Mouse (Mus musculus) layer of hippocampus, adult 18-20 months (tissue): ENCODE measurements around the gene Smad6. TPM values are rescaled to one million over a fixed set of nuclear protein-coding genes. Genes with fewer than 3 reads are reported as not detected.

Experiments used
- DNase-seq, 2 experiments: peaks; one replicate each; pipeline ENCODE4 v3.0.0; 2022; ENCODE audit warnings: low spot score in 2 of 2
- long read RNA-seq: library from polyadenylated mRNA; stranded (forward); transcript quantifications from one replicate; pipeline ENCODE4 v2.0.0, GENCODE M21; 2021
- total RNA-seq, 2 experiments: library from RNA; stranded (reverse); gene quantifications; 2 replicates each; pipeline ENCODE4 v1.2.3; 2021

The Smad6 gene
- total RNA-seq = 1 to 10 TPM; 1.3 to 2.5 TPM
- long read RNA-seq, partial matches to known transcripts = 0 of 1 reads
- long read RNA-seq, other reads (novel, unspliced or antisense) = 0 of 1 reads

GRCm38 (mm10) chr9:64021853-64022561 lies at the start of gene Smad6:
Gene Smad6 (minus strand): TSS chr9:64022059.
- DNase-seq = peak; percentile 47 to 69

DNA sequence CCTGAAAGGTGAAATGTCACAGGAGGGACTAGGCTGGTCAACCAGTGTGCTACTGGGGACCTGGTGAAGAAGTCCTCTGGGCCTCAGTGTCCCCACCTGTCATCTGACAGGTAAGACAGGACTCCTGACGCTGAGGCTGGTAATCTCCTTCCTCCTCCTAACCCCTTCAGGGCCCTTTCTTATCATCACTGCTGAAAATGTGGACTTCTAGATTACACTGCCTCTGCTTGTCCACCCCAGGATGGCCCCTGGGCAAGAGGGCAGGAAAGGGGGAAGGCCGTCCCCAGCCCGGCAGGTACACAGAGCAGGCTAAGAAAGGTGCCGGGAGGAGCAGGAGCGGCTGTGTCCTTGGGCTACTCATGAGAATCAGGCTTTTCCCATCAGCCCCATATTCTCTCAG lies 48.8 kb upstream of the Smad6 start:
- no peak for DNase-seq

DNA sequence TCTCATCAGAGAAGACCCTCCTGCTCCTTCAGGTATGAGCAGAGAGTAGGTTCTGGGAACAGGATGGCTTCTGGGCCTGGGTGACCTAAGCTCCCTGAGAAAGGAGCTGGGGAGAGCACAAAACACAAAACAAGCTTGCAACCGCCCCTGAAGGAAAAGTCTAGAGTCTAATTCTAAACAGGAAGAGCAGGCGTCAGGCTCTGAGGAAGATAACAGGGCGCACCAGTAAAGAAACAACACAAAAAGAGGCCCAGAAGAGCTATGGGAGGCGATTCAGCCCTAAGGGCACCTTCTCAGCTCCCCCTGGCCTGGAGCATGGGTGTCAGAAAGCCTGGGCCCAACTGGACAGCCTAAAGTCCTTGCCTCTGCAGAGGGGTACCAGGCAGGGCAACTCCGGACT lies 47.3 kb upstream of the Smad6 start:
- no peak for DNase-seq

DNA sequence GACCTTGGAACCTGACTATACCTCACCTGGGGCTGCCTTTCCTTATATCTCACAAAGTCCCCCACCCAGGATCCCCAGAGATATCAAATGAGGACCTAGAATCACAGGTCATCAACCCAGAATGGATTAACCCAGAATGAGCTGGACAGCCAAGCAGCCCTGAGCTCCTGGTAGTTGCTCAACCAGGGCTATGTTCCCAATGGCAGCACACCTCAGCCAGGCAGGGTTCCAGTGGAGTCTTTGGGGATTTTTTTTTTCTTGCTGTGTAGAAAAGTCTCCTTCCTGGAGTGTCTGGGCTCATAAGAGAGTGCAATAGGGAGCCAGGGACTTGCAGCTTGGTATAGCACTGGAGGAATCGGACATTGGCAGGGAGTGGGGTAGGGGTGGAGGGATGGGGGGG lies 46.7 kb upstream of the Smad6 start:
- DNase-seq = no peak

DNA sequence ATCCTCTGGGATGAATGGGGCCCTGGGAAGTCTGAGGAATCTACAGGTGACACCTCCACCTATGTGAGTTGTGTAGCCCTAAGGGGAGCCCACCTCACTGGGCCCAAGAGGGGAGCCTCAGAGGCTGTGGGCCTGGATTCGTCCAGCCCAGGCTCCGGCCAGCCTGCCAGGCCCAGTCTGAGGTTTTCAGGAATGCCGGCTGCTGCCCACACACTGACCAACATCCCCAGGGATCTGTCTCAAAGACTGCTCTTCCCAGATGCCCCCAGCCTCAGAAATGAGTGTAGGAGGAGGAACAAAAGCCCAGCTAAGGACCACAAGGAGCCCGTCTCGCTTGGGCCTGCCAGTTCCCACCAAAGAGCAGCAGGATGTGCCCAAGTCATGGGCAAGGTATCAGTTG lies 45.9 kb upstream of the Smad6 start:
- no peak for DNase-seq

DNA sequence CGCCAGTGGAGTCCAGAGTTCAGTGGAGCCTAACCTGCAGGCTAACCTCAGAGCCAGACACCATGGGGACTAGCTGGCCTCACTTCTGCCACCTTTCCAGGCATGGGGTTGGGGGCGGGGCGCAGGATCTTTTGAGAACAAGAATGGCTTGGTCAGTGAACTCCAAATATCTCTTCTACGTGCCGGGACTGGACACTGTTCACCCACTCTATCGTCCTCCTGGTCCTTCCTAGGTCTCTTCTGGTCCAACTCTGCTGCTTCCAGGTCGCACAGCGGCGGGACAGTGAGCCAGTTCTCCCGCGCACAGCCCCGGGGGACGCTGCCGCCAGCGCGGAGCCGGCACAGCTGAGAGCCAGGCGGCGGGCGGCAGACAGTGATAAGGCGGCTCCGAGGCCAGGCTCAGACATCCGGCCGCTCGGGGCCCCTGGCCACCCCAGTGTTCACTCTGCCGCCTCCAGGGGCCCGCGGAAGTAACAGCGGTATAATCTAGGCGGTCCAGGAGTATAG lies 38.2 kb upstream of the Smad6 start:
- no peak for DNase-seq

- DNase-seq = no peak
These were observed 36.2 kb upstream of the Smad6 start for GRCm38 (mm10) chr9:64057903-64058650.

GRCm38 (mm10) chr9:64055162-64055561 lies 33.3 kb upstream of the Smad6 start:
- no peak for DNase-seq

GRCm38 (mm10) chr9:64053786-64054185 lies 31.9 kb upstream of the Smad6 start:
- DNase-seq = no peak

DNA sequence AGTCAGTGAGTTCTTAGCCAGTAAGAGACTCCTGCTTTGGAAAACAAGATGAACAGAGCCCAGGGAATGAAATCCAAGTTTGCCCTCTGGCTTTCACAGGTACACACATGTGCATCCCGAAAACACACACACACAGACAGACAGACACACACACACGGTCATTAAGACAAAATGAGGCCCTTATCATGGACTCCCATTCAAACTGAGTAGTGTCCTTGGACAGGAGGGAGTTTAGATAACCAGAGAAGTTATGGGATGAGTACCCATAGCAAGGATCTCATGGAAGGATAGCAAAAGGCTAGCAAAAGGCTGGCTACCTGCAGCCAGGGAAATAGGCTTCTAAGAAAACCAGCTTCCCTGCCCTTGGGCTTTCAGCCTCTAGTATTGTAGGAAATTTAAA lies 29.4 kb upstream of the Smad6 start:
- DNase-seq = no peak

DNA sequence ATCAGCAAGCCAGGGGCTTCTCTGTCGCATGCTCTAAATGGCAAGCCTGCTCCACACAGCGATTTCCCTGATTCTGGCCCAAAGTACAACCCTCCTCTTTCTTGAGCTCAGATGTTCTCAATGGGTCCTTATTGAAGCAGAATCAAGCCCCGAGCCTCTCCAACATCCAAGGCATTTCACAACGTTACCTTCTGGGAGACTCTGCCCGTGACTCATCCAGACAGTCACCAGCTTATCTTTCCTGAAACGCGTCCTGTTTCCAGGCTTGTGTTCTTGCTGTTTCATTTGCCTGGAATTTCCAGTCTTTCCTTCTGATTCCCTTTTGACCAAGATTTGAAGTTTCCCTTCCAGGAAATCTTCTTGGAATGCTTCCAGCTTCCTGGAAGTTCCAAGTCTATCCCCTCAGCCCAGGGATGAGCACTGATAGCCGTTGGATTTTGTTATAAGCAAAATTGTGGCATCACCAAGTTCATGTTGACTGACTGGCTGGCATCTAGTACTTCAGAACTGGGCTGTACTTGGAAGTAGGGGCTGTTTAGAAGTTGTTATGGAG lies 28.7 kb upstream of the Smad6 start:
- DNase-seq = no peak

DNA sequence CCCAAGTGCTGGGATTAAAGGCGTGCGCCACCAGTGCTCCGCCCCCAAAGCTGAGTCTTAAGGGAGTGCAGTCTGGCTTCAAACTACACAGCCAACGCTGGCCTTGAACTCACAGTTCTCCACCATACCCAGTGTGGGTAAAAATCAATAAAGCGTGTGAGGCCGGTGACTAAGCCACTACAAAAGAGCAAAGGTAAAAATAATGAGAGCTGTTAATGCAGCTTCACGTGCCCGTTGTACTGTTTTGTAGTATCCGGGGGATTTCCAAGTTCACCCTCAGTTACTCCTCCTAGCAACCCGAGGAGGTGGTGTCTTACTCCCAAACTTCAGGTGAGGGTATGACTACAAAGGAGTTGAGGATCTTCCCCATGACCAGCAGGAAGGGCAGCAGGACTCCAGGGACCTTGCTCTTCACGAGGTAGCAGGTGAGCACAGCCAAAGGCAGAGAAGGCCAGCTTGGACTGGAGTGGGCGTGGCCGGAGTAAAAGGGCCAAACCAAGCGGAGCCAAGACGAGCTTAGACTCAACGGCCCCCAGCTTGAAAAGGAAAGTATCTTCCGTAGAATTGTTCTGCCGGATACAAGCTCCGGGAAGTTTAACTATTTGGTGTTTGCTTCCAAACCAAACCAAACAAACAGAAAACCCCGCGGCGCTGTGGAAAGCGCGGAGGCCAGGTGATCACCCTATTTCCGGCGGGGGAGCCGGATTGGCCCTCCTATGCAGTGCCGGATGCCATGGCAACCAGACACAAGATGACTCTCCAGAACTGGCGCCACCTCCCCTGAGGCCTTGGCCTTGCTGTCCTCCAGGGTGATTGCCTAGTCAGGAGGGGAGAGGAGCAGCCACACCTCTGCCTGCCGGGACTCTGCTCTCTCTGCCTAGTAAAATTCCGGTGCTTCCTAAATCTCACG lies 27.9 kb upstream of the Smad6 start:
- DNase-seq = peak; percentile 6 to 33

- no peak for DNase-seq
These were observed 23.4 kb upstream of the Smad6 start for GRCm38 (mm10) chr9:64045117-64045890.

GRCm38 (mm10) chr9:64044343-64044742 lies 22.5 kb upstream of the Smad6 start:
- no peak for DNase-seq

GRCm38 (mm10) chr9:64042911-64043310 lies 21.1 kb upstream of the Smad6 start:
- DNase-seq = no peak

- no peak for DNase-seq
These were observed 20.4 kb upstream of the Smad6 start for GRCm38 (mm10) chr9:64042216-64042615.

DNA sequence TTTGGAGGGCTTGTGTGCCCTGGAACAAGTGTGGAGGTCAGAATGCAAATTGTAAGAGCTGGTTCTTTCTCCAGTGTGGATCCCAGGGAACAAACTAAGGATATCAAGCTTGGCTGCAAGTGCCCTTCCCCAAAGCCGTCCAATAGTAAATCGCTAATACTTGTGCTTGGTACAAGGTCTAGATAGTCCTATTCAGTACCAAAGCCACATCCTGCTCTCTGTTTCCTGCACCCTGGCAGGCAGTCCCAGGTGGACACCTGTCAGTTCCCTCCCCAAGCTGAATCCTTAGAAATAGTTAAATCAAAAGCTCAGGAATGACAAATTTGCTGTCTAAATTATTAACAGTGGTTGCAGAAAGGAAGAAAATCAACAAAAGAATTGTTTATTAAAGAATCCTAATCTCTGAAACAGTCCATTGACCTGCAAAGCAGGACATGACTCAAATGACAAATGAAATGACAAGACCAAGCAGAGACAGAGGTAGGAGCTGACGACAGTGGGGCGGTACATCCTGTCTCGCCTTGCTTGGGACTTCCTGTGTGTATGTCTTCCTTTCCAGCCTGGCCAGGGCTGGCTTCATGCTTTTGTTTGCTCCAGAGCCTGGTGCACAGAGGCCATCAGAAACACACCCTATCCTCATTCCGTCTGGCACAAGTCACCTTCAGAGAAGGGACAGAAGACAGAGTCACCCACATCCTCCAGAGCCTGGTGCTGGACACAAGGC lies 8.2 kb upstream of the Smad6 start:
- no peak for DNase-seq

- peak in 1 of 2 experiments; percentile 33 for DNase-seq
These were observed 3.7 kb upstream of the Smad6 start for GRCm38 (mm10) chr9:64025565-64025964.

DNA sequence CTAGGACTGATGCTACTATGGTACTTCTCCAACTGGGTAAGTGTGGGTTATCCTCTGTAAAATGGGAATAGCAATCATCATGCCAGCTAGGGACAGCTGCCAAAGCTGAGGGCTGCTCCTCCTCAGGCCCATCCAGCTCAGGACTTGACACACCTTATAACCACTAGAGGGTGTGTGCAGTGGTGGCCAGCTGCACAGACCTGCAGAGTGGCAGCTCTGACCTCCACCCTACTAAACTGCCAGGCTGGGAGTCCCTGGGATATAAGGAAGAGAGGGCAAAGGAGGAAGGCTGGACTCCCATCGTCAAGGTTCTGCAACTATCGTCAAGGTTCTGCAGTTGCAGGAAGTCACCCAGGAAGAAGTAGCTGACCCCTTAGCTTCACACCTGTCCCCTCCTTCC lies 3.1 kb upstream of the Smad6 start:
- no peak for DNase-seq
